Mouse (Mus musculus): ENCODE measurements around the gene Spen.

DNA sequence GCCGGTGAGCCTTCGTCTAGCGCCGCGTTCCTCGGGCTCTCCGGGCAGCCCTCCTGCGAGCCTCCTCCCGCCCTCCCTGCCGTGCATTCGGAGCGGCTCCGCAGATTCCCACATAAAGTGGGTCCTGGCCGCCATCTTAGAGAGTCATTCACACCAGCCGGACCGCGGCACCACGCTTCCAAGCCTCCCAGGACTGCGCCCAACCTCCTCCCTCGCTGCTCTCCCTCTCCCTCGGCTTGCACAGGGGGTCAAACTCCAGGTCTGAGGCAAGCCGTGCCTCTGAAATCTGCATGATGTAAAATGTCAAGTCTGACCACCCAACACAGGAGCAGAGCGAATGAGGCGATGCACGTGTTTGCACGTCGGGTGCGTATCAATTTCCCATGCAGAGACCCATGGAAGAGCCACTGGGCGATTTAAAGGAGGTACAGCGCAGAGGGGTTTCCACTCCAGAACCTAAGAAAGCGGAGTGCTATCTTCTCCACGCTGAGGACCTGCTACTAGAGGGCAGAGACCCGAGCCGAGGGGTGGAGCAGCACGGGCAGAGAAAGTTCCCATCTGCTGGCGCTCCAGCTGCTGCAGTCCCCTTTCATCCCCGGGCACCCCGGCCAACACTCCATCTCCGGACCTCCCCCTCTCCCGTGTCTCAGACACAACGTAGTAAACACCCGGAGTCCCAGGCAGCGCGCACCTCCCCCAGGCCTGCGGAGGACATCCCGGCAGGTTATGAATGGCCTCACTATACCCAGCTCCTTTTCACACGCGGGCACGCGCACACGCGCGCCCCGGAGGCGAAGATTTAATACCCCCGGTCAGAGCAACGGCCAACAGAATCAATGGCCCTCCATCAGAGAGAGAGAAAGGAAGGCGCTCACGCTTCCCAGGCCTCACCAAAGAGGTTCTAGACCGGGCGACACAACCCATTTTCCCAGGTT, 1.8 kb downstream of the Spen start:
- TF ChIP-seq CTCF (IDR thresholded peaks at IDR 0.05; ENCODE audit: extremely low read depth, insufficient read depth, low read length) (no peak), POLR2A (IDR thresholded peaks at IDR 0.05; ENCODE audit: extremely low read depth, insufficient read depth, low read length) (peak; percentile 19; the same call in 1 of the 2 replicates)
